Comparison of ENCODE assay signal across 28 mouse cellular contexts in the genomic region with DNA sequence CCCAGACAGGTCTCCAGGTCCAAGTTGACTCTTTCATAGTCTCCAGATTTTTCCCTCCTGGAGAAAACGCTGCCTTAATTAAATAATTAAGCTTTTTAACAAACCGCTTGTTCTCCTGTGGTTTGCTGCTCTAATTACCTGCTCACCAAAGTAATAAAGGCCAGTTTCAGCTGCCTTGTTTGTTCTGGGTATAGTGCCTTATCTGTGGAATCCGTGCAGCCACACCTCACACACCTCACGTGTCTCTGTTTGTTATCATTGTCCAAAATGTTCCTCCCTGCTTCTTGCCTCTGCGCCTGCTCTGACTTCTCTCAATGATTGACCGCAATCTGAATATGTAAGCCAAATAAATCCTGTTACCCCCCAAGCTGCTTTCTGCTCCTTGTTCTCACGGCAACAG. TPM values are rescaled to one million over a fixed set of nuclear protein-coding genes. Genes with fewer than 3 reads are reported as not detected.
"Had no signal": no experiment of that assay in that cellular context is flagged by ENCODE, and none has a peak within 500 bp of the region (broad histone marks: within the 10 kb centered on the region; RNA-seq: fewer than 3 reads in every experiment).

No protein-coding gene starts in this region.

- H3K9me3 ChIP-seq: kidney, embryonic 15.5 days; limb, embryonic 12.5 days; limb, embryonic 15.5 days; liver, embryonic 12.5 days; liver, embryonic 15.5 days; midbrain, embryonic 12.5 days; neural tube, embryonic 13.5 days had no signal

- H3K4me2 ChIP-seq: kidney, embryonic 15.5 days; limb, embryonic 12.5 days; limb, embryonic 15.5 days; liver, embryonic 12.5 days; liver, embryonic 15.5 days; midbrain, embryonic 12.5 days; neural tube, embryonic 13.5 days had no signal

- H3K4me3 ChIP-seq: kidney, embryonic 15.5 days; left cerebral cortex, adult 2 months; limb, embryonic 12.5 days; limb, embryonic 15.5 days; liver, embryonic 12.5 days; liver, embryonic 15.5 days; midbrain, embryonic 12.5 days; myocyte; neural tube, embryonic 13.5 days had no signal

- DNase-seq: kidney, adult 11 months; kidney, adult 8-10 months; kidney, postnatal 10 days; kidney, postnatal 36 days; layer of hippocampus, postnatal 36 days; left cerebral cortex, postnatal 4 days; lung, adult 2 months; lung, postnatal 14 days; lung, postnatal 4 days; retina, postnatal 1 day; right cerebral cortex, postnatal 25 days; spleen, adult 18-20 months; thymus, adult 2 months; thymus, postnatal 14 days; thymus, postnatal 4 days had no signal

- H3K4me1 ChIP-seq: liver, embryonic 15.5 days had no signal

- H3K27ac ChIP-seq: kidney, embryonic 15.5 days; left cerebral cortex, adult 2 months; limb, embryonic 12.5 days; limb, embryonic 15.5 days; liver, embryonic 12.5 days; liver, embryonic 15.5 days; midbrain, embryonic 12.5 days; neural tube, embryonic 13.5 days had no signal

- H3K36me3 ChIP-seq: kidney, embryonic 15.5 days; limb, embryonic 12.5 days; limb, embryonic 15.5 days; liver, embryonic 12.5 days; liver, embryonic 15.5 days; midbrain, embryonic 12.5 days; neural tube, embryonic 13.5 days had no signal

- ATAC-seq: liver, embryonic 12.5 days; midbrain, embryonic 16.5 days had no signal

- H3K9ac ChIP-seq: kidney, embryonic 15.5 days; limb, embryonic 12.5 days; limb, embryonic 15.5 days; liver, embryonic 12.5 days; liver, embryonic 15.5 days; midbrain, embryonic 12.5 days; neural tube, embryonic 13.5 days had no signal

- H3K27me3 ChIP-seq: kidney, embryonic 15.5 days; limb, embryonic 12.5 days; limb, embryonic 15.5 days; liver, embryonic 12.5 days; liver, embryonic 15.5 days; neural tube, embryonic 13.5 days had no signal

RNA-seq across cellular contexts. Expression of a gene that starts 18.6 kb away (rescaled TPM):
- total RNA-seq: megakaryocyte, adult 5-6 weeks; monocyte, adult 5-6 weeks; neutrophil, adult 5-6 weeks had no signal
